In genomic region chr2:38585379-38585736, GRCm38 (mm10) we compare ENCODE assay signal across 13 mouse cellular contexts. TPM values are rescaled to one million over a fixed set of nuclear protein-coding genes. Genes with fewer than 3 reads are reported as not detected.
DNase-seq lines count a peak whose midpoint lies in the region; ATAC-seq and TF ChIP-seq lines count a peak whose summit lies in the region.
"Had no signal": no experiment of that assay in that cellular context is flagged by ENCODE, and none has a peak within 500 bp of the region (broad histone marks: within the 10 kb centered on the region; RNA-seq: fewer than 3 reads in every experiment).

No protein-coding gene starts in this region.

- no peaks in the 10 kb centered on the region for H3K27me3 ChIP-seq in hindbrain, embryonic 11.5 days (ENCODE audit: control insufficient read depth, insufficient read depth, low read length)
- no peaks in the 10 kb centered on the region for H3K27me3 ChIP-seq in midbrain, embryonic 13.5 days
- no peaks in the 10 kb centered on the region for H3K27me3 ChIP-seq in stomach, postnatal 0 days (ENCODE audit: control insufficient read depth, insufficient read depth, low read length)
- H3K27me3 ChIP-seq: embryonic facial prominence, embryonic 15.5 days; heart, embryonic 13.5 days; megakaryocyte, embryonic 14.5 days had no signal

- TF ChIP-seq EP300 in stomach, postnatal 0 days (optimal IDR thresholded peaks at IDR 0.05), result no peak

- no peaks in the 10 kb centered on the region for H3K9me3 ChIP-seq in hindbrain, embryonic 11.5 days (ENCODE audit: control insufficient read depth, low read length)
- H3K9me3 ChIP-seq in midbrain, embryonic 13.5 days, result no peaks in the 10 kb centered on the region
- no peaks in the 10 kb centered on the region for H3K9me3 ChIP-seq in stomach, postnatal 0 days (ENCODE audit: control insufficient read depth, low read length)
- H3K9me3 ChIP-seq: embryonic facial prominence, embryonic 15.5 days; heart, embryonic 13.5 days; megakaryocyte, embryonic 14.5 days had no signal

- no peak overlapping the region for H3K9ac ChIP-seq in hindbrain, embryonic 11.5 days (ENCODE audit: low read depth, low read length)
- no peak overlapping the region for H3K9ac ChIP-seq in midbrain, embryonic 13.5 days (replicated peaks)
- no peak overlapping the region for H3K9ac ChIP-seq in stomach, postnatal 0 days (ENCODE audit: low read length)
- H3K9ac ChIP-seq: embryonic facial prominence, embryonic 15.5 days; heart, embryonic 13.5 days had no signal

- peaks cover 19% of the 10 kb centered on the region for H3K4me1 ChIP-seq in hindbrain, embryonic 11.5 days (replicated peaks; ENCODE audit: control insufficient read depth, insufficient read depth, low read length)
- H3K4me1 ChIP-seq in midbrain, embryonic 13.5 days (replicated peaks), result peaks cover 53% of the 10 kb centered on the region
- no peaks in the 10 kb centered on the region for H3K4me1 ChIP-seq in stomach, postnatal 0 days (replicated peaks; ENCODE audit: control insufficient read depth, insufficient read depth)
- H3K4me1 ChIP-seq: embryonic facial prominence, embryonic 15.5 days had no signal

- ATAC-seq in hindbrain, embryonic 11.5 days (ENCODE audit: low FRiP score), result peak; percentile 74
- ATAC-seq in midbrain, embryonic 13.5 days, result peak; percentile 58
- ATAC-seq in stomach, postnatal 0 days (ENCODE audit: low FRiP score, low TSS enrichment), result no peak

- H3K4me2 ChIP-seq in hindbrain, embryonic 11.5 days (replicated peaks; ENCODE audit: low read depth, low read length), result no peak overlapping the region
- H3K4me2 ChIP-seq in midbrain, embryonic 13.5 days (replicated peaks), result 0 out of 2 replicates have a peak overlapping the region, but pooled peaks have one; percentile 2
- no peak overlapping the region for H3K4me2 ChIP-seq in stomach, postnatal 0 days (replicated peaks; ENCODE audit: low read depth)
- H3K4me2 ChIP-seq: embryonic facial prominence, embryonic 15.5 days; heart, embryonic 13.5 days had no signal

- peaks cover 7% of the 10 kb centered on the region; the same call in 1 of the 2 replicates for H3K36me3 ChIP-seq in hindbrain, embryonic 11.5 days (ENCODE audit: control insufficient read depth, insufficient read depth, low read length)
- peaks cover 35% of the 10 kb centered on the region for H3K36me3 ChIP-seq in midbrain, embryonic 13.5 days
- peaks cover 9% of the 10 kb centered on the region; the same call in 1 of the 2 replicates for H3K36me3 ChIP-seq in stomach, postnatal 0 days (ENCODE audit: control insufficient read depth, insufficient read depth, low read length)

- 39% methylated on average over 5 of the region's 5 CpGs for WGBS in hindbrain, embryonic 11.5 days
- WGBS in midbrain, embryonic 13.5 days, result 7% methylated on average over 5 of the region's 5 CpGs
- 48% methylated on average over 5 of the region's 5 CpGs for WGBS in stomach, postnatal 0 days

- H3K27ac ChIP-seq in hindbrain, embryonic 11.5 days (ENCODE audit: low read depth, low read length), result peak overlapping the region; percentile 85
- H3K27ac ChIP-seq in midbrain, embryonic 13.5 days, result peak overlapping the region; percentile 91
- no peak overlapping the region for H3K27ac ChIP-seq in stomach, postnatal 0 days (replicated peaks)
- H3K27ac ChIP-seq: embryonic facial prominence, embryonic 15.5 days; heart, embryonic 13.5 days; layer of hippocampus, adult 2 months had no signal

- H3K4me3 ChIP-seq in hindbrain, embryonic 11.5 days (ENCODE audit: low read depth, low read length), result no peak overlapping the region
- H3K4me3 ChIP-seq in midbrain, embryonic 13.5 days (replicated peaks), result no peak overlapping the region
- H3K4me3 ChIP-seq in stomach, postnatal 0 days (ENCODE audit: low read depth, low read length), result no peak overlapping the region
- H3K4me3 ChIP-seq: embryonic facial prominence, embryonic 15.5 days; heart, embryonic 13.5 days; layer of hippocampus, adult 2 months; megakaryocyte, embryonic 14.5 days had no signal

- TF ChIP-seq CTCF in stomach, postnatal 0 days (IDR thresholded peaks at IDR 0.05; ENCODE audit: low read depth), result no peak

- DNase-seq in embryo, embryonic 10.5 days (ENCODE audit: low spot score), result peak; percentile 77
- DNase-seq in hindbrain, embryonic 11.5 days (ENCODE audit: low spot score), result peak; percentile 74
- DNase-seq in kidney, postnatal 36 days, result peak; percentile 44 to 62
- no peak for DNase-seq in gastrocnemius, postnatal 14 days
- DNase-seq in lung, postnatal 4 days, result no peak
- DNase-seq in c-Kit-positive CD71-positive TER-119-positive erythroid progenitor cells, embryonic 14.5 days (ENCODE audit: low spot score), result no peak
- DNase-seq in stomach, postnatal 0 days (ENCODE audit: low spot score), result no peak
- DNase-seq: thymus, postnatal 25 days had no signal

- intact Hi-C loops in gastrocnemius, postnatal 14 days (cut with DNase I; ENCODE audit: low total_unique reads), result no loop called here

RNA-seq across cellular contexts. Expression of gene Psmb7, which starts 58.5 kb away (rescaled TPM):
- polyA plus RNA-seq in hindbrain, embryonic 11.5 days (2014; fragmentation: Nextera tagmentation; extraction: Ambion mirVana), result 355 and 367 TPM in 2 replicates
- polyA plus RNA-seq in midbrain, embryonic 13.5 days (2015; fragmentation: Nextera tagmentation; extraction: Ambion mirVana), result 310 and 330 TPM in 2 replicates
- total RNA-seq in gastrocnemius, postnatal 14 days (2021), result 100 to 1,000 TPM; 280 to 288 TPM
- polyA plus RNA-seq in stomach, postnatal 0 days (2015; fragmentation: Nextera tagmentation; extraction: Ambion mirVana), result 162 and 166 TPM in 2 replicates

Comparison
In these comparisons a context has a peak if more than half of its experiments do, and no peak if none do; other contexts are left out.
1. DNase-seq: peak in embryo, embryonic 10.5 days (single experiment), hindbrain, embryonic 11.5 days (single experiment) and kidney, postnatal 36 days (2 of 2); none in gastrocnemius, postnatal 14 days (single experiment), lung, postnatal 4 days (0 of 2), c-Kit-positive CD71-positive TER-119-positive erythroid progenitor cells, embryonic 14.5 days (single experiment) and stomach, postnatal 0 days (single experiment).